Mouse (Mus musculus) kidney, adult 18-20 months (tissue): Measurements from ENCODE around the gene Nr4a1.

Experiments
- DNase-seq: peaks from one replicate; pipeline ENCODE4 v3.0.0; 2021

The Nr4a1 gene

DNA sequence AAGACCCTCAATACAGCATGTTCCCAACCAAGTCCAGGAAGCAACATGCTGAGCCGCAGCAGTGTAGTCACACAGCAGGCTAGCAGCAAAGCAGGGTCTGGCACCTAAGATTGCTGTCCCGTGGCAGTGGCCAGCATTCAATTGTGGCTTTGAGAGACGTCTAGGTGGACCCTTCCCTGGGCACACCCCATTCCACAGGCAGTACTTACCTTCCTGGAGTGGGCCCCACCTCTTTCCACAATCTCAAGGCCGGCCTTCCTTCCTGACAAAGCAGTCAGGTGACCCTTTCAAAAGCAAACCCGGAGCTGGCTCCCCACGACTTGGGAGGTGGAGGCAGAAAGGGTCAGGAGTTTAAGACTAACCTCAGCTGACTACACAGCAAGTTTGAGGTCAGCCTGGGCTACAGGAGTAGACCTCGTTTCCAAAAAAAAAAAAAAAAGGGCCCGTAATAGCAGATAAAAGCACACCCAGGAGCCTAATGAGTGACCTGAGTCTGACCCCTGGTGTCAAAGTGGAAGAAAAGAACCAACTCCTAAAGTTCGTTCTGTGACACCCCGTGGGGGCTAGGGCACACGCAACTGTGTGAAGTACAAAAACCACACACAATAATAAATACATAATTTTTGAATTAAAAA, 20.3 kb upstream of the Nr4a1 start:
- DNase-seq: no peak

DNA sequence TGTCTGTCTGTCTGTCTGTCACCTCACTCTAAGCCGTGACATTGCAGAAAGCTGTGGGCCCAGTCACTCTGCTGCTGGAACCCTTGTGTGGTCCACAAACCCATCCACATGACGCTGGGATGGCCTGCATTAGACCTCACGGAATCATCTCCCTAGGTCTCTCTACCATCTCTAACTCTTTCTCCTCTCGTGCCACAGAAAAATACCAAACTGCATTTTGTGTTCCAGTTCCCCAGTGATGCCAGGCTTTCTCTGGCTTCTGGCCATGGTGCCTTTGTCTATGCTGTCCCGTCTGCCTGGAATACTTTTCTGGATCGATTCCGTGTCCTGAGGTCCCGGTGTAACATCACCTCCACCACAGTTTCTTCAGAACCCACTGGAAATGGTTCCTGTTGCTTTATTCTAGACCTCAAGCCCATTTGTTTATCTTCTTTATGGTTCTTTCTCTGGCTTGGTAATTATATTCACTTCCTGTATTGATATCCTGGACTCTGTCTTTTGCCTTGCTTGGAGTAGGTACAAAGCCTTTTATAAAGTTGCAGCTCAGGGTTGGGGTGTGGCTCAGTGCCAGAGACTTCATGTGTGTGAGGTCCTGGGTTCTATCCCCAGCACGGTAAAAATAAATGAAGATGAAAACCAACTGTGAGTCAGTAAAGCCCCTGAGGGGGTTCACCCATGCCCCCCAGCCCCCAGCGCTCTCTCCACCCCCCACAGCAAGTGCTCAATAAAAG, 19.3 kb upstream of the Nr4a1 start:
- no peak for DNase-seq

DNA sequence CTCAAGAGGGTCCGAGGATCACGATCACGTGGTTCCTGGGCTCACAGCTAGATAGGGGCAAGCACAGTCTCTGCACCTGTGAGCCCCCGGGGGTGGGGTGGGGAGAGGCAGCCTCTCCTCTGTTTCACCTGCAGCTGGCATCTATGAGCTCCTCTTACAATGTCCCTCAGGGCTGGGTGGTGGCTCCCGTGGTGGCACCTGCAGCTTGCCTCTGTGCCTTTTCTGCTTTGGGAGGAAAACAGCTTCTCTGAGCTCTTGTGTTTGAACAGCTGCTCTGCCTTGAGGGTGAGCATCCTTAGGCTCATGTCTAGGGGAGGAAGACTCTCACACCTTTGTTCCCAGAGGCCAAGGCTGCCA, 18.7 kb upstream of the Nr4a1 start:
- DNase-seq: no peak

DNA sequence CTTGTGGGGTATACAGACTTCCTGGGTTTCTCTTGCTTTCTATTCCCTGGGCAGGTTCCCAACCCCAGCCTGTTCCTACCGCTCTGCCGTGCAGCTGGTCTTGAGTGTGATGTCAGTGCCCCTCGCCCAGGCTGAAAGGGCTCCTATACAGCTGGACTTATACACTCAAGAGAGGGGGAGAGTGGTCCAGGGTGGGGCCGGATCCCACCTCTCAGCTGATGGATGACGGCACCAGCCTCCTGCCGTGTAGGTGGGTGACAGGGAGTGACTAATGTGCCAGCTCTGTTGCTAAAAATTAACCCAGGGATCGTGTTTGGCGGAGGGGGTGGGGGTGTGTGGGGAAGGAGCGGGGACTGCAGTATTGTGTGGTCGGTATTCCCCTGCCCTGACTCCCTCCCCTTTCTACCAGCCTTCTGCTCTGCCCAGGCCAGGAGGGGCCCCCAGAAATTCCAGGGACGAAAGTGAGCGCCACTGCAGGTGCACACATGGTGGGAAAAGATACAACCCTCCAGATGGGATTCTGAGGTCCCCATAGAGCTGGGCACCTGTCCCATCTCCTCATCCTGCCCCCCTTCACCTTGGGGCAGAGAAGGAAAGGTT, 18.2 kb upstream of the Nr4a1 start:
- DNase-seq: no peak

- peak; percentile 81 for DNase-seq
Measured at GRCm38 (mm10) chr15:101236878-101237277, 17.2 kb upstream of the Nr4a1 start.

DNA sequence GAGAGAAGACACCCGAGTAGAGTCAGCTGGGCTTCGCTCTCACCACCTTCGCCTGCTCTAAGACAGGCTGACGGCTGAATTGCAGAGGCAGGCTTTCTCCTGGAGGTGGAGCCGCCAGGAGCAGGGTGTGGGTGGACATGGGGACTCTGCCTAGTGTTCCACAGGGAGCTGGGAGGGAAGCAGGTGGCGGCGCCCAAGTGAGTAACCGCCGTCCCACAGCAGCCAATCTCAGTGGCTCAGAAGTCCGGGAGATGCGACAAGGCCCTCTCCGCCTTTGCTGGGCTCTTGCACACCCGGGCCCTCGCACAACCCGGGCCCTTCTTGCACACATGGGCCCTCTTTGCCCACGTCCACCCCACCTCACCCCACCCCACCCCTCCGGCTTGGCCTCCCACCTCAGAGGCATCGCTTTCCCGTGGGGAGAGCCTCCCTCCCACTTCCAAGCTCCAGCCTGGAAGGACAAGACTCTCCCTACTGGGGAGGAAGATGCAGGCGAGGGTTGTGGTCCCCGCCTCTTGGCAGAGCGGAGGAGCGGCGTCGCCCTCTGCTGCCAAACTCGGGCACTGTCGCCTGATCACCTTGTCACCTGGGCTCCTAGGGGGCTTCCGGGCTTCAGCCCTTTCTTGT, 15.1 kb upstream of the Nr4a1 start:
- no peak for DNase-seq

- no peak for DNase-seq
Measured at GRCm38 (mm10) chr15:101239821-101240220, 14.2 kb upstream of the Nr4a1 start.

- DNase-seq: peak; percentile 93
Measured at GRCm38 (mm10) chr15:101240799-101241204, 13.3 kb upstream of the Nr4a1 start.

DNA sequence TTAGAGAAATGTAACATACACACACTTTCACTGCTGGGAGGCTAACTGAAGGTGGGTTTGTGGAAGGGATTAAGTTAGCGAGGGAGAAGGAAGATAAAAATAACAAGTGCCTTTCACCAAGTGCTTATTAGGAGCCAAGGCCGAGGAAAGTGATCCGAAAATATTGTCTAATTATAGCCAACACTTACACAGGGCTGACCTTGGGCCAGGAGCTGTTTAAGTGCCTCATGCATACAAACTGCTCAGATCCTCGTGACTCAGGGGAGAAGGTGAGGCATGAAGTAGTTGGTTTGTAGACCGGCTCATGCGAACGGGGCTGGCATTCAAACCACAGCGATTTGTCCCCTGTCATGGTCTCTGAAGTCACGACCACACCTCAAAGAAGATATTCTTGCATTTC, 12.8 kb upstream of the Nr4a1 start:
- no peak for DNase-seq

- no peak for DNase-seq
Measured at GRCm38 (mm10) chr15:101241853-101242252, 12.2 kb upstream of the Nr4a1 start.

DNA sequence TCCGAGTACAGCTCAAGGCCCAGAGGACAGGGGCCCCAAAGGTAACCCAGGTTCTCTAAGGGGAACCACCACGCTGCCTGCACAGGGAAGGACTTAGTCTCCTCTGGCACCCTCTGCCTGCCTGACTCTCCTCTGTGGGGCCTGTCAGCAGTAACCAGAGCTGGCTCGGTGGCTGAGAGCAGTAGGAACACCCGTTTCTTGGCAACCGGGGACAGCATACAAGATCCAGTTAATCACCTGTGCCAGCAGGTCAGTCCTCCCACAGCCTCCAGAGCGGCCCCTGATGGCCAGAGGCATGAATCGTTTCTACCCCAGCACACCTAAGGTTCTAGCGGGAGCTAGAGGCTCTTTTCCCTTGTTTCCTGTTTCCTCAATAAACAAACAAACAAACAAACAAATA, 11.4 kb upstream of the Nr4a1 start:
- DNase-seq: peak; percentile 73

DNA sequence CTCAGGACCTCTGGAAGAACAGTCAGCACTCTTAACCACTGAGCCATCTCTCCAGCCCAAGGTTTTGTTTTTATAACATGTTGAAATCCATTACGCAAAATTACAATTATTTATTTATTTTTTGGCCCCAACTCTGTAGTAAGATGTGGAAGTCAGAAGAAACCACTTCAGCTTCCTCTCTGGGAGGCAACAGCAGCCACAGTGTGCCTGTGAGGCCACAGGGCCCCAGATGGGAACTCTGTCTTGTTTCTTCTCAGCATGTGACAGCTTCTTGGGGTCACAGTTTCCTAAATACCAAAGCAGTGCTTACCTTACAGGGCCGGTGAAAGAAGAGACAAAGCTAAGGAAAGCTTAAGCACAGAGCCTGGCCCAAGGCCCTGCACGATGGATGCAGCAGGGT, 10.1 kb upstream of the Nr4a1 start:
- DNase-seq: no peak

DNA sequence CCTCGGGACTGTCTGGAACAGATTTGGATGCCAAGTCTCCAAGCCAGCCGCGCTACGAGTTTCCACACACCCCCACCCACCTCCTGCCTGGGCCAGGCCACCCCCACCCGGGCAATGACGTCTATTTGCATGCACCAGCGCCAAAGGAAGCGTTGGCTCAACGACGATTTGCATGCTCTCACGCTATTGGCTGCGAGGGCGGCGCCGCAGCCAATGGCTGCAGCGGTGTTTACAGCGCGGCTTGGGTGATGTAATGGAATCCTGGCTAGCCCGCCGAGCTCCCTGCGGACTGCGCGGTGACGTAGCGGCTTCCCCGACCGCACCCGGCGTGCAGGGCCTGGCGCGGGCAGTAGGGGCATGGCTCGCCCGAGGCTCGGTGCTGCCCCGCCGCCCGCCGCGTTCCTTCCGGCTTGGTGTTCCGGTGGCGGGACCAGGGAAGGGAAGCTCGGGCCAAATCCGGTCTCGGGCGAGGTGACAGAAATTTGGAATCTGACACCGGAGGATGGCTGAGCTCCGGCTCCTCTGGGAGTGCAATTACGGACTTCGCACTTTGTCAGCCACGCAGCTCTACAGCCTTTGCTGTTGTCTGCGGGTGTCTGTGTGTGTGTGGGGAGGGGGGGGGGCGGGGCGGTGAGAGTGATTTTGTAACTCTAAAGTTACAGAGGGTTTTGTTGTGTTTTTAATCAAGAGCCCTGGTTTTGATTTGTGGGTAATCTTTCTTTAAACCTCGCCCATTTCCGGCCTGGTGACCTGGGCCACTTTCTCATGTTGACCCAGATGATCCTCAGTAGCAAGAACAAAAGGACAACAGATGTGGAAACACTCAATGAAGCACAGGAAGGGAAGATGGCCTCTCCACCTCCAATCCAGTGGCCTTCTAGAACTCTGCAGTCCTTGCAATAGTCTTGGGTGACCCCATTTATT, 7.6 kb upstream of the Nr4a1 start:
- peak; percentile 94 for DNase-seq

GRCm38 (mm10) chr15:101247155-101247498, 6.9 kb upstream of the Nr4a1 start:
- no peak for DNase-seq

GRCm38 (mm10) chr15:101248029-101248710, 5.9 kb upstream of the Nr4a1 start:
- no peak for DNase-seq

GRCm38 (mm10) chr15:101250220-101250800, 3.8 kb upstream of the Nr4a1 start:
- no peak for DNase-seq

- no peak for DNase-seq
Measured at GRCm38 (mm10) chr15:101251930-101252329, 2.1 kb upstream of the Nr4a1 start.

DNA sequence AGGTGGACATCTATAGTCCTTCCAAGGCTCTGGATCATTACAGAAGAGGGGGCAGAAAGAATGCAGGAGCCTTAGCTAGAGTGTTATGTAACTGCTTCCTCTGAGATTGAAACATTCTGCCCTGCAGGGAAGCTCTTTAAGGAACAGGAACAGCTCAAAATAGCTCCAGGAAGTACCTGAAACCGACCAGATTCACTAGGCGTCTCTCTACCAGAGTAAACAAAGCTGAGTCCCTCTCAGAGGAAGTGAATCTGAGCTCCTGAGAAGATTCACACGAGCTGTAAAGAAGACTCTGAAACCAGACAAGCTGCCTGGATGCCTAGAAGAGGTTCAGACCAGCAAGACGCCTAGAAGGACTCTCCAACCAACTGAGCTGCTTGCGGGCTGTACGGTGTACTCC, 1.5 kb upstream of the Nr4a1 start:
- DNase-seq: no peak

DNA sequence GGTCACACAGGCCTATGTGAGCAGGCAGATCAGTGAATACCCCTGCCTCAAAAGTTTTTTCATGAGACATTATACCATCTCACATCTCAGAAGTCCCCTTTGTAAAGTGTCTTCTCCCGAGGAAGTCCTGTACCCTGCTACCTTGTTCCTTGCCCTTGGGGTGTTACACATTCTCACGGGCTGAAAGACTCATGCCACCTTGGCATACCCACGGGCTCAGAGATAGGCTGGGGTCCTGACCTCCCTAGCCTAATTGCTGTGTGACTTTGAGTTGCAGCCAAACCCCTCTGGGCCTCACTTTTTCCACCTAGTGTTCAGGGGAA, 545 bp upstream of the Nr4a1 start:
- no peak for DNase-seq

- DNase-seq: no peak
Measured at GRCm38 (mm10) chr15:101255842-101256462, 1.9 kb downstream of the Nr4a1 start.

GRCm38 (mm10) chr15:101256463-101257206, 2.6 kb downstream of the Nr4a1 start:
- DNase-seq: no peak
